Mouse (Mus musculus) liver, embryonic 11.5 days (tissue): ENCODE measurements at regions not wholly inside any gene's neighbourhood (a gene's known extent, or its start where the extent isn't known, plus 50 kb on each side); places are given as distances from the start of the nearest gene placed in this dataset.

Experiments used
- ATAC-seq: fragments of 200-750 bp; cut with Nextera tagmentation; replicated peaks from 2 replicates; pipeline ENCODE4 v1.8.0; 2017; ENCODE audit warnings: moderate number of reproducible peaks, mild to moderate bottlenecking, moderate TSS enrichment, moderate library complexity; ENCODE audit not compliant: low FRiP score
- DNase-seq: peaks from one replicate; pipeline ENCODE4 v3.0.0-alpha.2; 2017; ENCODE audit warnings: low spot score
- H3K27ac ChIP-seq: fragments of 300-500 bp; sonication (generic); 2 replicates; pipeline ENCODE4 v1.5.1; 2014; ENCODE audit warnings: mild to moderate bottlenecking, low read depth, low read length, control low read depth
- H3K27me3 ChIP-seq: fragments of 300-500 bp; sonication (generic); replicated peaks from 2 replicates; pipeline ENCODE4 v1.6.1; 2014; ENCODE audit warnings: low read length, mixed read lengths; ENCODE audit not compliant: control insufficient read depth, insufficient read depth
- H3K36me3 ChIP-seq: fragments of 300-500 bp; sonication (generic); 2 replicates; pipeline ENCODE4 v1.6.1; 2014; ENCODE audit warnings: mild to moderate bottlenecking, low read length, moderate library complexity, mixed read lengths; ENCODE audit not compliant: control insufficient read depth, insufficient read depth
- H3K4me1 ChIP-seq: fragments of 300-500 bp; sonication (generic); replicated peaks from 2 replicates; pipeline ENCODE4 v1.6.1; 2014; ENCODE audit warnings: low read length, mixed read lengths; ENCODE audit not compliant: control insufficient read depth, insufficient read depth
- H3K4me2 ChIP-seq: fragments of 300-500 bp; sonication (generic); 2 replicates; pipeline ENCODE4 v1.6.1; 2014; ENCODE audit warnings: mild to moderate bottlenecking, control low read depth, moderate library complexity
- H3K4me3 ChIP-seq: fragments of 300-500 bp; sonication (generic); 2 replicates; pipeline ENCODE4 v1.5.1; 2014; ENCODE audit warnings: low read depth, low read length, control low read depth
- H3K9ac ChIP-seq: fragments of 300-500 bp; sonication (generic); 2 replicates; pipeline ENCODE4 v1.6.1; 2014; ENCODE audit warnings: low read depth, low read length, control low read depth
- H3K9me3 ChIP-seq: fragments of 300-500 bp; sonication (generic); 2 replicates; pipeline ENCODE4 v1.6.1; 2016; ENCODE audit warnings: low read length, inconsistent platforms, mixed read lengths; ENCODE audit not compliant: control insufficient read depth
- WGBS: fragments of 180-500 bp; shearing (Covaris S2); extraction: QIAGEN DNeasy Blood & Tissue Kit; methylation state at CpG from one replicate; pipeline ENCODE4 v1.1.7; 2014; 5-methylcytosine and 5-hydroxymethylcytosine counted together

DNA sequence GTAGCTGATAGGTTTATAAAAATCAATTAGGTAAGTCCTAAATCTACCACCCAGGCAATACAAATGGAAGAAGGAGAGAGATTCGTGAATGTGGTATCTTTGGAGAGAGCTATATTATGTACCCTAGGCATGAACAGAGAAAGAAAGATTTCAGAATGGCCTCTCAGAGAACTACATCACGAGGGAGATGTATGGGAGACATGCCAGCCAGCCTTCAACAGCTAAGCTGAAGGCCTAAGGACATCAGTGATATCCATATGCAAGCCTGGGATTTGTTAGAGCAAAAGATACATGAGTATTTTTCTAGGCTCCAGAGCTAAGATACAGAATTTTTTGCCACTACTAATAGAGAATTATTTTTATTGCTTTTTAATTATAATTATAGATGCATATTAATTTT is 2445.7 kb upstream of the 5930422O12Rik start:
- Histone ChIP-seq H3K36me3 (no peaks in the 10 kb centered on the region), H3K9ac (no peak overlapping the region), H3K27ac (no peak overlapping the region), H3K4me1 (no peaks in the 10 kb centered on the region), H3K9me3 (no peaks in the 10 kb centered on the region), H3K4me2 (no peak overlapping the region), H3K4me3 (no peak overlapping the region), H3K27me3 (no peaks in the 10 kb centered on the region)
- DNase-seq, result no peak
- no peak for ATAC-seq
- WGBS, result 60% methylated on average over 2 of the region's 2 CpGs

- Histone ChIP-seq H3K9me3 (no peaks in the 10 kb centered on the region), H3K9ac (no peak overlapping the region), H3K4me3 (no peak overlapping the region), H3K27me3 (no peaks in the 10 kb centered on the region), H3K27ac (no peak overlapping the region), H3K4me1 (no peaks in the 10 kb centered on the region), H3K4me2 (no peak overlapping the region), H3K36me3 (no peaks in the 10 kb centered on the region)
- WGBS, result 69% methylated on average over 5 of the region's 5 CpGs
- DNase-seq (no peak), ATAC-seq (no peak)
These were observed 2440.5 kb upstream of the 5930422O12Rik start for GRCm38 (mm10) chr8:30988051-30988450.

- no peaks in the 10 kb centered on the region for H3K27me3 ChIP-seq
- no peaks in the 10 kb centered on the region for H3K36me3 ChIP-seq
- no peak overlapping the region for H3K9ac ChIP-seq
- ATAC-seq, result no peak
- no peaks in the 10 kb centered on the region for H3K4me1 ChIP-seq
- no peak overlapping the region for H3K27ac ChIP-seq
- H3K9me3 ChIP-seq, result no peaks in the 10 kb centered on the region
- H3K4me3 ChIP-seq, result no peak overlapping the region
- no peak for DNase-seq
- WGBS, result 68% methylated on average over 9 of the region's 9 CpGs
- H3K4me2 ChIP-seq, result no peak overlapping the region
These were observed 2429.9 kb upstream of the 5930422O12Rik start for GRCm38 (mm10) chr8:30998657-30999056.

DNA sequence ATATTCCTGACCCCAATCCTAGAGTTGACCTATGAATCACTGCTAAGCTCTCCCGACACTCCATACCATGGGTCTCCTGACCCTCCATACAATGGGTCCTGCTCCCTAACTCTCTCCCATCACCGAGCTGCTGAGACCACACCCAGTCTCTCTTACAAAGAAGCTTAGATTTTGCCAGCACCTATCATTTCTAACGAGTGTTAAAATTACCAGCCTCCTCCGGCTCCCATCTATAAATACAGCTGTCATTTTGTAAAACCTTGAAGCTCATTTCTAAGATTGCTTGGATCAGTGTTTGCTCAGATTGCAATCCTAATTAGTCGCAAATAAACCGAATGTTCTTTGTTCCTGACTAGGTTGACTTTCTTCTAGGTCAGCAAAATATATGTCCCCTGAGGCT is 2428.4 kb upstream of the 5930422O12Rik start:
- ATAC-seq (no peak), DNase-seq (no peak)
- H3K9ac ChIP-seq, result no peak overlapping the region
- no peaks in the 10 kb centered on the region for H3K27me3 ChIP-seq
- no peak overlapping the region for H3K27ac ChIP-seq
- no peaks in the 10 kb centered on the region for H3K9me3 ChIP-seq
- 83% methylated on average over 6 of the region's 6 CpGs for WGBS
- H3K36me3 ChIP-seq, result no peaks in the 10 kb centered on the region
- H3K4me1 ChIP-seq, result no peaks in the 10 kb centered on the region
- H3K4me2 ChIP-seq, result no peak overlapping the region
- H3K4me3 ChIP-seq, result no peak overlapping the region

- no peak overlapping the region for H3K27ac ChIP-seq
- WGBS, result 38% methylated on average over 5 of the region's 5 CpGs
- no peak for ATAC-seq
- no peak overlapping the region for H3K4me3 ChIP-seq
- no peak overlapping the region for H3K9ac ChIP-seq
- no peak for DNase-seq
- no peak overlapping the region for H3K4me2 ChIP-seq
- no peaks in the 10 kb centered on the region for H3K9me3 ChIP-seq
- no peaks in the 10 kb centered on the region for H3K4me1 ChIP-seq
- H3K36me3 ChIP-seq, result no peaks in the 10 kb centered on the region
- no peaks in the 10 kb centered on the region for H3K27me3 ChIP-seq
These were observed 2426.4 kb upstream of the 5930422O12Rik start for GRCm38 (mm10) chr8:31001980-31002730.

- DNase-seq, result no peak
- no peaks in the 10 kb centered on the region for H3K4me1 ChIP-seq
These were observed 2420.2 kb upstream of the 5930422O12Rik start for GRCm38 (mm10) chr8:31008309-31008708.

DNA sequence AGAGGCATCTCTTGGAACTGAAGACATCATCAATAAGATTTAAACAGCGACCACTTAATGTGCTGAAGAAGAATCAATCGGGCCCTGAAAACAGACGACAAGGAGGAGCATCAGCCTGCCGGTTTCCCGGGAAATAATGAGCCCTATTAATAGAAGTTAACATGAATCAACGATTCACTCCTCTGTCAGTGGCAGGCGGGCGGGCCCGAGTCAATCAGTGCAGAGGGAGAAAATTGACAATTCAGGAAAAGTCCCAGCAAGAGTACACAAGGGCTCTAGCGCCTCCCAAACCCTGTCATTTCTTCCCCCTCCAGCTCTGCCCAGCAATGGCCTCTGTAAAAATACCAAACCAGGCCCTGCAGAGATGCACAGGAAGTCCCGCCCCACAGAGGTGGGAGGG is 2416.4 kb upstream of the 5930422O12Rik start:
- ATAC-seq, result no peak
- Histone ChIP-seq H3K27me3 (no peaks in the 10 kb centered on the region), H3K27ac (no peak overlapping the region), H3K9me3 (no peaks in the 10 kb centered on the region), H3K9ac (no peak overlapping the region), H3K4me1 (no peaks in the 10 kb centered on the region), H3K4me3 (no peak overlapping the region), H3K36me3 (no peaks in the 10 kb centered on the region), H3K4me2 (no peak overlapping the region)
- 76% methylated on average over 11 of the region's 11 CpGs for WGBS
- DNase-seq, result no peak

More at GRCm38 (mm10) chr8:31008309-31008708, 2420.2 kb upstream of the 5930422O12Rik start:
- Histone ChIP-seq H3K9ac (no peak overlapping the region), H3K27ac (no peak overlapping the region), H3K36me3 (no peaks in the 10 kb centered on the region), H3K9me3 (no peaks in the 10 kb centered on the region), H3K4me2 (no peak overlapping the region), H3K4me3 (no peak overlapping the region), H3K27me3 (no peaks in the 10 kb centered on the region)
- ATAC-seq, result no peak
- WGBS, result 54% methylated on average over 8 of the region's 8 CpGs

DNA sequence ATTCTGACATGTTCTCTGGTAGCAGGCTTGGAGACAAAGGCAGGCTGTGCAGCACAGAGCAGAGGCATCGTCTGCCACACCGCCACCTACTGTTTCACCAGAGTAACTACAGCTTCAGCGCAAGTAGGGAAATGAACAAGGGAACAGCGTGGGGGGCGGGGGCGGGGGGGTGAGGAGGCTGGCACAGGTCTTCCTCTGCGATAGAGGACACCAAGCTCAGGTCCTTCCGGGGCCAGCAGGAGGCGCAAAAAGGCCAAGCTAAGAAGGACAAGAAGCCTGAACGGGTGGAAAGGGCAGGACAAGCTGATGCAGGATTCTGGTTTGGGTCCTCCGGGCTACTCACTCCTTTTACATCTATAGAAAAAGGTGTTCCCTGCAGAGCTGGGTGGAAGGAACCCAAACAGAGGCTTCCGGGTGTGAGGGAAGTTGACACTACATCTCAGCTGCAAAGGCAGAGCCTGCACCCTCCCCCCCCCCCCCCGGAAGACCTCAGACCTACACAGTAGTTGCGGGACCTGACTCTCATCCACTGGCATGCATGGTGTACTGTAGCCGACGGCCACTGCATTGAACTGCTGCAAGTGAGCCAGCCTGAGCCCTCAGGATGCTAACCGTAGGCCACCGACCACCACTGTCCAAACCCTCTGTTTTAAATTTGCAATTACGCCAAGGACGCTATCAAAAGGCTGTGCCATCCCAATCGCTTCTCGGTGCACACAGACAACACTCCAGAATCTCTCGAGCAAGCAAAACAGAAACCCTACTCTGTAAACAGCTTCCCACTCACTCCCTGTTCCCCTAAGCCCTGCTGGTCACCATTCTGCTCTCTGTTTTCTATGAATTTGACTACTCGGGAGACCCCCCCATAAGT is 2396.6 kb upstream of the 5930422O12Rik start:
- no peak overlapping the region for H3K9ac ChIP-seq
- 9% methylated on average over 24 of the region's 24 CpGs for WGBS
- no peak overlapping the region for H3K27ac ChIP-seq
- H3K4me2 ChIP-seq, result peak overlapping the region; percentile 66
- peak overlapping the region; percentile 42 for H3K4me3 ChIP-seq
- H3K36me3 ChIP-seq, result no peaks in the 10 kb centered on the region
- H3K9me3 ChIP-seq, result no peaks in the 10 kb centered on the region
- peak; percentile 63 for DNase-seq
- no peaks in the 10 kb centered on the region; the same call in 1 of the 2 replicates for H3K4me1 ChIP-seq
- no peaks in the 10 kb centered on the region for H3K27me3 ChIP-seq
- ATAC-seq, result peak; percentile 81
